Mouse (Mus musculus) frontal cortex, adult 2 months (tissue): ENCODE data around the gene Mxi1. TPM values are rescaled to one million over a fixed set of nuclear protein-coding genes. Genes with fewer than 3 reads are reported as not detected.

Source experiments
- DNase-seq, 2 experiments: peaks; one replicate each; pipeline ENCODE4 v3.0.0; 2022; ENCODE audit warnings: low spot score in 1 of 2; ENCODE audit errors: extremely low spot score in 1 of 2
- polyA plus RNA-seq: library from polyadenylated mRNA; depleted of rRNA; stranded (reverse); fragments of >200 nt; gene quantifications from 2 replicates; pipeline ENCODE4 v1.2.3, GENCODE M21; 2012

The Mxi1 gene
- polyA plus RNA-seq, 1 experiment = 76.6 TPM

- peak in 1 of 2 experiments; percentile 60 for DNase-seq
Observed at GRCm38 (mm10) chr19:53359160-53360033, 49.1 kb downstream of the Mxi1 start.

- peak in 1 of 2 experiments; percentile 62 for DNase-seq
Observed at GRCm38 (mm10) chr19:53360265-53360958, 50.1 kb downstream of the Mxi1 start.

- no peak for DNase-seq
Observed at GRCm38 (mm10) chr19:53362967-53363366, 52.6 kb downstream of the Mxi1 start.

- no peak for DNase-seq
Observed at GRCm38 (mm10) chr19:53364551-53364950, 54.2 kb downstream of the Mxi1 start.

- DNase-seq = peak; percentile 55 to 78
Observed at GRCm38 (mm10) chr19:53364963-53365362, 54.6 kb downstream of the Mxi1 start.

- DNase-seq = no peak
Observed at GRCm38 (mm10) chr19:53366057-53366775, 55.9 kb downstream of the Mxi1 start.

- no peak for DNase-seq
Observed at GRCm38 (mm10) chr19:53366881-53367280, 56.6 kb downstream of the Mxi1 start.

GRCm38 (mm10) chr19:53369469-53370043 lies 59.2 kb downstream of the Mxi1 start:
- peak; percentile 70 to 93 for DNase-seq

- DNase-seq = no peak
Observed at GRCm38 (mm10) chr19:53370233-53370632, 59.9 kb downstream of the Mxi1 start.

GRCm38 (mm10) chr19:53371666-53372065 lies 61.3 kb downstream of the Mxi1 start, which contains the start of gene Gm10197:
TSS of gene Gm10197 (minus strand) at chr19:53371766.
- DNase-seq = no peak

GRCm38 (mm10) chr19:53373570-53373969 lies 63.3 kb downstream of the Mxi1 start:
- no peak for DNase-seq

- DNase-seq = no peak
Observed at GRCm38 (mm10) chr19:53375299-53375698, 65.0 kb downstream of the Mxi1 start.

- DNase-seq = no peak
Observed at GRCm38 (mm10) chr19:53375816-53376215, 65.5 kb downstream of the Mxi1 start.

GRCm38 (mm10) chr19:53377652-53378051 lies 67.3 kb downstream of the Mxi1 start:
- no peak for DNase-seq

- DNase-seq = no peak
Observed at GRCm38 (mm10) chr19:53378421-53378820, 68.1 kb downstream of the Mxi1 start.

- DNase-seq = no peak
Observed at GRCm38 (mm10) chr19:53383336-53383735, 73.0 kb downstream of the Mxi1 start.

- DNase-seq = no peak
Observed at GRCm38 (mm10) chr19:53389417-53389816, 79.1 kb downstream of the Mxi1 start.

- peak in 1 of 2 experiments; percentile 37 for DNase-seq
Observed at GRCm38 (mm10) chr19:53389851-53390431, 79.6 kb downstream of the Mxi1 start.

GRCm38 (mm10) chr19:53390495-53391007 lies 80.2 kb downstream of the Mxi1 start, which contains the start of gene Smndc1:
TSS of gene Smndc1 (minus strand) at chr19:53390578.
- peak; percentile 99 for DNase-seq

- DNase-seq = no peak
Observed at GRCm38 (mm10) chr19:53391386-53391785, 81.1 kb downstream of the Mxi1 start.
